Mouse (Mus musculus) spleen, adult 2 months (tissue): ENCODE results near the gene Tbrg4.

Experiments
- CTCF ChIP-seq: fragments of 200-500 bp; IDR thresholded peaks from 2 replicates; pipeline ENCODE4 v1.5.1; 2011; ENCODE audit warnings: mild to moderate bottlenecking, inconsistent platforms; ENCODE audit not compliant: insufficient read depth, insufficient read length, insufficient replicate concordance; ENCODE audit errors: extremely low read depth
- POLR2A ChIP-seq: fragments of 200-500 bp; IDR thresholded peaks from 2 replicates; pipeline ENCODE4 v1.6.1; 2011; ENCODE audit warnings: low read depth, low read length, inconsistent platforms

DNA sequence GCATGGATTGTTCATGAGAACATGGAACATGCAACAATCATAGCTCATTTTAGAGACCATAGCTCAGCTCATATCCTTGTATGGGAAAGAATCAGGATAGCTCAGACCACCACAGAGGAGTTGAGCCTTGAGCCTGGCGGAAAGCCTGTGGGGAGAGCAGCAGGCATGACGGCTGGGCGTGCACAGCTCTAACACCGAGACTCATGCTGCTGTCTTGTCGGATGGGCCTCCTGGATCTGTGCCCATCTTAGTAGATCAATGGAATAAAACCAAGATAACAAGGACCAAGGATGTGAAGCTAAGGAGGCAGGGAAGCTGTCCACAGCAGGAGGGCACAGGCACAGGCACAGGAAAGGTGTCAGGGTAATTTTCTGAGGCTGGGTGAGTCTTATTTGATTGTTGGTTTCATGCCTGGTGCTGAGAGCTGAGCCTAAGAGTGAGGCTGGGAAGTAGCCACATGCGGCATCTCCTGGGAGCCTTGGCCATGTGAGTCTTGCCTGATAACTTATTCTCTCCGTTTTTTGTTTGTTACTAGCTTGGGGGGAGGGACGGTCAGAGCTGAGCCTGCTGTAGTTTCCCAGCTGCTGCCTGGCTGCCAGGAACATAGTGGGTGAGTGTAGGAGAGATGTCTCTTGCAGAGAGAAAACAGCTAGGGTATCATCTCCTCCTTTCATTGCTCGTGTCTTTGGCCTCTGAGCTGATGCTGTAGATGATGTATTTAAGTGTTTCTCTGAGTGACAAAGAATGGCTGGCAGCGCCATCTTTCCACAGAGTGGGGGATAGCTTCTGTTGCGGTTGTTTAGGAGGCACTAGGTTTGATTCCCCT is 57.1 kb downstream of the Tbrg4 start:
- no peak for TF ChIP-seq POLR2A
- TF ChIP-seq CTCF = no peak
